22 mouse cellular contexts compared by ENCODE assay signal in genomic region chr14:34697376-34697775, GRCm38 (mm10). TPM values are rescaled to one million over a fixed set of nuclear protein-coding genes. Genes with fewer than 3 reads are reported as not detected.
A peak's percentile ranks its signal among the peaks of the same experiment; 100 is the strongest.
DNase-seq lines count a peak whose midpoint lies in the region; ATAC-seq and TF ChIP-seq lines count a peak whose summit lies in the region.
"Had no signal": no experiment of that assay in that cellular context is flagged by ENCODE, and none has a peak within 500 bp of the region (broad histone marks: within the 10 kb centered on the region; RNA-seq: fewer than 3 reads in every experiment).

No protein-coding gene starts in this region.

- no peak for TF ChIP-seq CTCF in heart, adult 2 months (IDR thresholded peaks at IDR 0.05)
- TF ChIP-seq CTCF in layer of hippocampus, adult 2 months (conservative IDR thresholded peaks at IDR 0.05): no peak

- WGBS in heart, adult 2 months: 44% methylated on average over 1 of the region's 1 CpGs

- H3K9ac ChIP-seq in heart, adult 2 months (ENCODE audit: low read depth, low read length): no peak overlapping the region
- H3K9ac ChIP-seq: embryonic facial prominence, embryonic 15.5 days; hindbrain, embryonic 12.5 days; limb, embryonic 15.5 days; liver, embryonic 15.5 days; midbrain, embryonic 15.5 days; neural tube, embryonic 13.5 days had no signal

- H3K27me3 ChIP-seq in heart, adult 2 months (ENCODE audit: control insufficient read depth, insufficient read depth, low read length): no peaks in the 10 kb centered on the region
- H3K27me3 ChIP-seq: embryonic facial prominence, embryonic 15.5 days; hindbrain, embryonic 12.5 days; limb, embryonic 15.5 days; liver, embryonic 15.5 days; midbrain, embryonic 15.5 days; neural tube, embryonic 13.5 days had no signal

- no peaks in the 10 kb centered on the region for H3K4me1 ChIP-seq in heart, adult 2 months (ENCODE audit: control insufficient read depth, insufficient read depth, low read length)
- H3K4me1 ChIP-seq: embryonic facial prominence, embryonic 15.5 days; hindbrain, embryonic 12.5 days; limb, embryonic 15.5 days; midbrain, embryonic 15.5 days; neural tube, embryonic 13.5 days had no signal

- no peak overlapping the region for H3K4me3 ChIP-seq in heart, adult 2 months
- H3K4me3 ChIP-seq in layer of hippocampus, adult 2 months: no peak overlapping the region
- H3K4me3 ChIP-seq: embryonic facial prominence, embryonic 15.5 days; hindbrain, embryonic 12.5 days; left cerebral cortex, adult 2 months; limb, embryonic 15.5 days; liver, embryonic 15.5 days; midbrain, embryonic 15.5 days; neural tube, embryonic 13.5 days had no signal

- no peak for TF ChIP-seq POLR2A in heart, adult 2 months (IDR thresholded peaks at IDR 0.05; ENCODE audit: insufficient read depth, low read depth, low read length)

- H3K79me2 ChIP-seq in heart, adult 2 months (replicated peaks; ENCODE audit: control insufficient read depth, insufficient read depth, low read length): peaks cover 4% of the 10 kb centered on the region; the same call in 1 of the 2 replicates

- intact Hi-C loops in heart, adult 2 months (cut with DNase I): no loop called here
- intact Hi-C loops in gastrocnemius, postnatal 14 days (cut with DNase I; ENCODE audit: low total_unique reads): no loop called here

- H3K36me3 ChIP-seq in heart, adult 2 months (ENCODE audit: control insufficient read depth, insufficient read depth, low read length): peaks cover 2% of the 10 kb centered on the region; the same call in 1 of the 2 replicates
- H3K36me3 ChIP-seq: midbrain, embryonic 15.5 days had no signal

- no peak overlapping the region for H3K27ac ChIP-seq in heart, adult 2 months
- no peak overlapping the region for H3K27ac ChIP-seq in layer of hippocampus, adult 2 months
- H3K27ac ChIP-seq: embryonic facial prominence, embryonic 15.5 days; hindbrain, embryonic 12.5 days; left cerebral cortex, adult 2 months; limb, embryonic 15.5 days; liver, embryonic 15.5 days; macrophage; midbrain, embryonic 15.5 days; neural tube, embryonic 13.5 days had no signal

- peak; percentile 41 to 53 for DNase-seq in cerebellum, adult 18-20 months
- peak; percentile 14 to 25 for DNase-seq in heart, adult 2 months
- no peak for DNase-seq in heart, postnatal 4 days
- DNase-seq in cerebellum, adult 9-11 months: peak; percentile 24
- peak; percentile 6 for DNase-seq in gastrocnemius, postnatal 14 days
- DNase-seq in adrenal gland, adult 8-10 months: no peak
- DNase-seq in layer of hippocampus, adult 2 months (ENCODE audit: low spot score in 2 of 2): no peak
- DNase-seq: adrenal gland, postnatal 14 days; kidney, adult 18-20 months; kidney, postnatal 4 days; left cerebral cortex, postnatal 4 days; thymus, postnatal 14 days had no signal

- no peak for ATAC-seq in cerebellum, adult (ENCODE audit: insufficient number of reproducible peaks, low FRiP score, low TSS enrichment)
- ATAC-seq: forebrain, embryonic 14.5 days; midbrain, embryonic 15.5 days had no signal

- TF ChIP-seq EP300 in heart, adult 2 months (IDR thresholded peaks at IDR 0.05; ENCODE audit: insufficient read depth, low read depth, low read length): no peak

RNA-seq across cellular contexts. Expression of gene Wapl, which starts 23.6 kb away (rescaled TPM):
- 10 to 100 TPM; 35.5 to 40.6 TPM for total RNA-seq in heart, adult 2 months (2021)
- 6.6 and 15.2 TPM in 2 replicates for polyA plus RNA-seq in heart, adult 2 months (2012; rRNA removed)
- 10 to 100 TPM; 46.0 to 46.5 TPM for total RNA-seq in heart, postnatal 4 days (2021)
- 10 to 100 TPM; 38.4 to 40.8 TPM for total RNA-seq in gastrocnemius, postnatal 14 days (2021)
- 100 to 1,000 TPM in 1 of 4 experiments, 10 to 100 TPM in 3; 77.4 to 100 (median 83.2) TPM for total RNA-seq in adrenal gland, adult 8-10 months (2022)
- total RNA-seq in layer of hippocampus, adult 2 months (2021): 10 to 100 TPM; 56.3 to 58.7 TPM

Comparison
In these comparisons a context has a peak if more than half of its experiments do, and no peak if none do; other contexts are left out.
1. DNase-seq: peak in cerebellum, adult 18-20 months (2 of 2), heart, adult 2 months (2 of 2), cerebellum, adult 9-11 months (single experiment) and gastrocnemius, postnatal 14 days (single experiment); none in heart, postnatal 4 days (single experiment), adrenal gland, adult 8-10 months (single experiment) and layer of hippocampus, adult 2 months (0 of 2).